Mouse (Mus musculus): Measurements from ENCODE around the gene Lrrc56. TPM values are rescaled to one million over a fixed set of nuclear protein-coding genes. Genes with fewer than 3 reads are reported as not detected.

The Lrrc56 gene
- total and polyA plus RNA-seq, 2 experiments from 2014 or later, result 2.9 to 5.6 TPM

DNA sequence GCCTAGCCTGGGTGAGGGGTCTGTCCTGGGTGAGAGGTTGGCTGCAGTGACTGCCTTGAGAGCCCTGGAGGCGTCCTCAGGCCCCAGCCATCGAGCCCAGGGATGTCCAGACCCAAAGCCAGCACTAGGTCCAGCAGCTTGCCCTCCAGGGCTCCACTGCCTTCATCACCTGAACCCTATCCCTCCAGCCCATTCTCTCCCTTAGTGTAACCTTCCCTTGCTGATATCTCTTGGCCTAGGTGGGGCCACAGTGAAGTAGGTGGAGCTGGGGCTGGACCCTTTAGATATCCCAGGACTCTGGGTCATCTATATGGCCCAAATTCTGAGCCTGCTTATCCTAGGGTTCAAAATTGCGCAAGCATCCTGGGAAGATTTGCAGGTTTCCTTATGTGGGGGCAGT, 15.6 kb downstream of the Lrrc56 start:
- Histone ChIP-seq H3K9me3 (replicated peaks; ENCODE audit: control insufficient read depth, low read length) (no peaks in the 10 kb centered on the region), H3K27ac (ENCODE audit: low read depth) (no peak overlapping the region), H3K36me3 (replicated peaks; ENCODE audit: control insufficient read depth, insufficient read depth, low read length) (no peaks in the 10 kb centered on the region), H3K9ac (replicated peaks; ENCODE audit: low read depth, low read length) (no peak overlapping the region), H3K27me3 (ENCODE audit: control insufficient read depth, insufficient read depth, low read length) (no peaks in the 10 kb centered on the region), H3K4me2 (ENCODE audit: low read depth, low read length) (no peak overlapping the region), H3K4me1 (ENCODE audit: control insufficient read depth, insufficient read depth) (no peaks in the 10 kb centered on the region), H3K4me3 (ENCODE audit: low read depth, low read length) (no peak overlapping the region)
- no peak for DNase-seq (ENCODE audit: low spot score)
- no peak for ATAC-seq (ENCODE audit: insufficient read depth, low read depth)
- TF ChIP-seq EP300 (IDR thresholded peaks at IDR 0.05; ENCODE audit: low read depth) (no peak), CTCF (IDR thresholded peaks at IDR 0.05; ENCODE audit: low read depth) (no peak)
- 72% methylated on average over 3 of the region's 3 CpGs for WGBS

DNA sequence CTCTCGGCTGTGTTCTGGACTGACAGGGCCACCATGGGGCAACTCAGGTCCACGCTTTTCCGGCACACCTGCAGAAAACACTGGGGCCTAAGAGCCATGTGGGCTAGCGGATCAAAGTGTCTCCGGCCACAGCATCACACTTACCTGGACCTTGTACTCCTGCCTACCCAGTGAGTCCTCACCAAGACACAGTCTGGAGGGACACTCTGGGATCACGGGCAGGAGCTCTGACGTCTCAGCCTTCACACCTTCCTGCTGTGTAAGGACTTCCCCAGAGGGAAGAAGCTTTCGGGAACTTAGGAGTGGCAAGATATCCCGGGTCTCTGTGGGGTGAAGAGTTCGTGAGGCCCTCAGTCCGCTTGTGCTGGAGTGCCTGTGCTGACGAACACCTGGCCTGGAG, 16.2 kb downstream of the Lrrc56 start:
- Histone ChIP-seq H3K9ac (replicated peaks; ENCODE audit: low read depth, low read length) (no peak overlapping the region), H3K36me3 (replicated peaks; ENCODE audit: control insufficient read depth, insufficient read depth, low read length) (no peaks in the 10 kb centered on the region), H3K9me3 (replicated peaks; ENCODE audit: control insufficient read depth, low read length) (no peaks in the 10 kb centered on the region), H3K27me3 (ENCODE audit: control insufficient read depth, insufficient read depth, low read length) (no peaks in the 10 kb centered on the region), H3K4me2 (ENCODE audit: low read depth, low read length) (no peak overlapping the region), H3K4me3 (ENCODE audit: low read depth, low read length) (no peak overlapping the region), H3K4me1 (ENCODE audit: control insufficient read depth, insufficient read depth) (no peaks in the 10 kb centered on the region), H3K27ac (ENCODE audit: low read depth) (no peak overlapping the region)
- DNase-seq (ENCODE audit: low spot score) (no peak), ATAC-seq (ENCODE audit: insufficient read depth, low read depth) (no peak)
- TF ChIP-seq EP300 (IDR thresholded peaks at IDR 0.05; ENCODE audit: low read depth) (no peak), CTCF (IDR thresholded peaks at IDR 0.05; ENCODE audit: low read depth) (no peak)
- 67% methylated on average over 12 of the region's 12 CpGs for WGBS

DNA sequence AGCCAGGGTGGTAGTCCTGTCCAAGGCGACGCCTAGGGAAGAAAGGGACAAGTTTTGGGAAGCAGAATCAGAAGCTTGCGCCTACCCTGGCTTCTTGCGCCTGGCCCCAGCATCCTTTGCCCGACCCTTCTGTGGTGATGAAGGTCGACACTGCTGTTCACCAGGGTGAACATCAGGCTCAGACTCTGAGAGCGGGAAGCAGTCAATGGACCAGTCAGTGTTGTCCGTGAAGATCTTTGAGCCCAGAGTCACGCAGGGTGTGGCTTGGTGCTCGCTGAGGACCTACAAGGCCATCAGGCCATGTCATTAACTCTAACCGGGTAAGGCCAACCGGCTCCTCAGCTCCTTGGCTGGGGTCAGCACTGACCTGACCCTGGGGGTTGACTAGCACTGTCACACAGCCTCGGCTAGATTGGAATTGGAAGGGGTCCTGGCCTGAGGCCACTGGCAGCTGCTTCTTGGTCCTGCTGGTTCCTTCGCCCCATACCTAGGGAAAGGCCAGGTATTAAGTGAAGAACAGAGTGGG, 16.7 kb downstream of the Lrrc56 start:
- no peak overlapping the region for H3K9ac ChIP-seq (replicated peaks; ENCODE audit: low read depth, low read length)
- no peak overlapping the region for H3K27ac ChIP-seq (ENCODE audit: low read depth)
- 88% methylated on average over 14 of the region's 14 CpGs for WGBS
- no peaks in the 10 kb centered on the region for H3K4me1 ChIP-seq (ENCODE audit: control insufficient read depth, insufficient read depth)
- no peak for ATAC-seq (ENCODE audit: insufficient read depth, low read depth)
- TF ChIP-seq CTCF (IDR thresholded peaks at IDR 0.05; ENCODE audit: low read depth) (no peak), EP300 (IDR thresholded peaks at IDR 0.05; ENCODE audit: low read depth) (no peak)
- H3K9me3 ChIP-seq (replicated peaks; ENCODE audit: control insufficient read depth, low read length), result no peaks in the 10 kb centered on the region
- H3K4me3 ChIP-seq (ENCODE audit: low read depth, low read length), result no peak overlapping the region
- H3K4me2 ChIP-seq (ENCODE audit: low read depth, low read length), result no peak overlapping the region
- no peaks in the 10 kb centered on the region for H3K36me3 ChIP-seq (replicated peaks; ENCODE audit: control insufficient read depth, insufficient read depth, low read length)
- H3K27me3 ChIP-seq (ENCODE audit: control insufficient read depth, insufficient read depth, low read length), result no peaks in the 10 kb centered on the region
- DNase-seq (ENCODE audit: low spot score), result no peak

DNA sequence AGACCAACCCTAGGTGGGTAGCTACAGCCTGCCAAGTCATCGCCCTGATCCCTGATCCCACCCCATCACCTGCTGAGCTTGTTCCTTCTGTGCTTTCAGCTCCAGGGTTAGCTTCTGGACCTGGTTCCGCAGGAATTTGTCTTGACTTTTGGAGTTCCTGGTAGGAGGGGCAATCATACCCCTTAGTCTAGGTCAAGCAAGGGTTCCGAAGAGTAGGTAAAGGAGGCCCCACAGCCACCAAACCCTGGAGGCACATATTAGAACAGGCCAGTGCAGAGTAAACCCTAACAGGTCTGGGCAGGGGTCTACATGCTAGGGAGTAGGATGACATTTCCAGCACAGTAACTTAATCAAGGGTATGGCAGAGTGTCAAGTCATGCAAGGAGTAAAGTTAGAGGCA, 19.2 kb downstream of the Lrrc56 start:
- no peak overlapping the region for H3K4me3 ChIP-seq (ENCODE audit: low read depth, low read length)
- ATAC-seq (ENCODE audit: insufficient read depth, low read depth) (no peak), DNase-seq (ENCODE audit: low spot score) (no peak)
- TF ChIP-seq CTCF (IDR thresholded peaks at IDR 0.05; ENCODE audit: low read depth), result no peak
- no peak for TF ChIP-seq EP300 (IDR thresholded peaks at IDR 0.05; ENCODE audit: low read depth)
- WGBS, result 83% methylated on average over 3 of the region's 3 CpGs
- H3K9ac ChIP-seq (replicated peaks; ENCODE audit: low read depth, low read length), result no peak overlapping the region
- H3K4me2 ChIP-seq (ENCODE audit: low read depth, low read length), result no peak overlapping the region
- H3K9me3 ChIP-seq (replicated peaks; ENCODE audit: control insufficient read depth, low read length), result no peaks in the 10 kb centered on the region
- H3K27ac ChIP-seq (ENCODE audit: low read depth), result no peak overlapping the region
- no peaks in the 10 kb centered on the region for H3K36me3 ChIP-seq (replicated peaks; ENCODE audit: control insufficient read depth, insufficient read depth, low read length)
- H3K27me3 ChIP-seq (ENCODE audit: control insufficient read depth, insufficient read depth, low read length), result no peaks in the 10 kb centered on the region
- H3K4me1 ChIP-seq (ENCODE audit: control insufficient read depth, insufficient read depth), result peaks cover 11% of the 10 kb centered on the region; the same call in 1 of the 2 replicates

DNA sequence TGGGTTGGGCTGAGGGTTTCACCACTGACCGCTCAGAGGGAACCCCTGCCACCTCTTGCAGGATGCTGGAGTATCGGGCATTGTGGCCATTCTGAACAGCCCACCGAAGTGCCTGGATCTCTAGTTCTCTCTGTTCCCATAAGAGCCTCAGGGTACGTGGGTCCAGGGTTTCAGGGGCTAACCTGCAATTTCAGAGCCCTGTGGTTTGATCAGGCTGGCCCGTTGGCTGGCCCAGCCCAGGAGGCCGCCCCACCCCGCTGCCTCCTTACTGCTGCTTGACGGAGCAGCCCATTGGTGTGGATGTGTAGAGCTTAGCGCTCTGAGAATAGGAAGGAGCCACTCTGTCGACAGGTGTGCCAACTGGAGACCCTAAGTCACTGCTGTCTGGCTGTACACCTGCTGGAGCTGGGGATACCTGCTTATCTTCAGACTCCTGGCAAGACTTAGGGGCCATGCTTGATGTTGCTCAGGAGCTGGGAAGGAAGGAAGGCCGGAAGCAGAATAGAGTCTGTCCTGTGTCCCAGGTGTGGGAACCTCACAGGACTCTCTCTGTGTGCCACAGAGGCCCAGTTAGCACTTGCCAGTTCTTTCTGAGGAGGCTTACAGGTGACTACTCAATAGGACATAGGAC, 19.8 kb downstream of the Lrrc56 start, which contains the start of gene Lmntd2:
Gene Lmntd2, minus strand, starts transcription at position 476 of the 631 bp plus-strand sequence.
- no peak within 1 kb of the TSS for H3K9ac ChIP-seq (replicated peaks; ENCODE audit: low read depth, low read length)
- no peaks in the 10 kb centered on the region for H3K36me3 ChIP-seq (replicated peaks; ENCODE audit: control insufficient read depth, insufficient read depth, low read length)
- no peaks in the 10 kb centered on the region for H3K9me3 ChIP-seq (replicated peaks; ENCODE audit: control insufficient read depth, low read length)
- peaks cover 11% of the 10 kb centered on the region; the same call in 1 of the 2 replicates for H3K4me1 ChIP-seq (ENCODE audit: control insufficient read depth, insufficient read depth)
- no peak for DNase-seq (ENCODE audit: low spot score)
- no peak within 1 kb of the TSS for H3K4me3 ChIP-seq (ENCODE audit: low read depth, low read length)
- no peak for ATAC-seq (ENCODE audit: insufficient read depth, low read depth)
- no peaks in the 10 kb centered on the region for H3K27me3 ChIP-seq (ENCODE audit: control insufficient read depth, insufficient read depth, low read length)
- WGBS, result 88% methylated on average over 11 of the region's 11 CpGs
- no peak within 1 kb of the TSS for H3K27ac ChIP-seq (ENCODE audit: low read depth)
- no peak for TF ChIP-seq EP300 (IDR thresholded peaks at IDR 0.05; ENCODE audit: low read depth)
- no peak for TF ChIP-seq CTCF (IDR thresholded peaks at IDR 0.05; ENCODE audit: low read depth)
- H3K4me2 ChIP-seq (ENCODE audit: low read depth, low read length), result no peak within 1 kb of the TSS

DNA sequence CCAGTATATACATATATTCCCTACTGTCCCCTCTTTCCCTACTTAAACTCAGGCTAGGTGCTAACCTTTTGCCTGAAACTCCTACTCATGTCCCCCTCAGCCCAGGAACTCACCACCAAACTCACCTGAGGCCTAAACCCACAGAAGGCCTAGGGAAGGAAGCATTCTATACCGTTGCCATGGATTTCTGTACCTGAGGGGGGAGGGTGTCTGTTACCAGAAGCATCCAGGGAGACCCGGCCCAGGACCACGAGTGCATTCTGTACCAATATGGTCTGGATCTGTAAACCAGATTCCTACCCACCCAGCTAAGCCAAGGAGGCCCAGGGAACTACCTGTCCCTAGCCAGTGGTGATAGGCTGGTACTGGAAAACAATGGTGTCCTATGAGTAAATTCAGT, 20.4 kb downstream of the Lrrc56 start:
- no peaks in the 10 kb centered on the region for H3K27me3 ChIP-seq (ENCODE audit: control insufficient read depth, insufficient read depth, low read length)
- H3K9ac ChIP-seq (replicated peaks; ENCODE audit: low read depth, low read length), result no peak overlapping the region
- ATAC-seq (ENCODE audit: insufficient read depth, low read depth) (no peak), DNase-seq (ENCODE audit: low spot score) (no peak)
- no peaks in the 10 kb centered on the region for H3K9me3 ChIP-seq (replicated peaks; ENCODE audit: control insufficient read depth, low read length)
- H3K4me2 ChIP-seq (ENCODE audit: low read depth, low read length), result no peak overlapping the region
- no peak overlapping the region for H3K27ac ChIP-seq (ENCODE audit: low read depth)
- peaks cover 11% of the 10 kb centered on the region; the same call in 1 of the 2 replicates for H3K4me1 ChIP-seq (ENCODE audit: control insufficient read depth, insufficient read depth)
- 67% methylated on average over 3 of the region's 3 CpGs for WGBS
- no peaks in the 10 kb centered on the region for H3K36me3 ChIP-seq (replicated peaks; ENCODE audit: control insufficient read depth, insufficient read depth, low read length)
- H3K4me3 ChIP-seq (ENCODE audit: low read depth, low read length), result no peak overlapping the region
- TF ChIP-seq EP300 (IDR thresholded peaks at IDR 0.05; ENCODE audit: low read depth) (no peak), CTCF (IDR thresholded peaks at IDR 0.05; ENCODE audit: low read depth) (no peak)

All from heart, postnatal 0 days (tissue).